Mouse (Mus musculus): Measurements from ENCODE around the gene Grb2.

Grb2 gene

GRCm38 (mm10) chr11:115708209-115708876 lies at the start of gene Grb2:
Gene Grb2, minus strand, starts transcription at chr11:115708597.
- peak; percentile 95 for DNase-seq (ENCODE audit: low spot score)

GRCm38 (mm10) chr11:115753485-115753884 lies 45.1 kb upstream of the Grb2 start:
- DNase-seq (ENCODE audit: low spot score): no peak

DNA sequence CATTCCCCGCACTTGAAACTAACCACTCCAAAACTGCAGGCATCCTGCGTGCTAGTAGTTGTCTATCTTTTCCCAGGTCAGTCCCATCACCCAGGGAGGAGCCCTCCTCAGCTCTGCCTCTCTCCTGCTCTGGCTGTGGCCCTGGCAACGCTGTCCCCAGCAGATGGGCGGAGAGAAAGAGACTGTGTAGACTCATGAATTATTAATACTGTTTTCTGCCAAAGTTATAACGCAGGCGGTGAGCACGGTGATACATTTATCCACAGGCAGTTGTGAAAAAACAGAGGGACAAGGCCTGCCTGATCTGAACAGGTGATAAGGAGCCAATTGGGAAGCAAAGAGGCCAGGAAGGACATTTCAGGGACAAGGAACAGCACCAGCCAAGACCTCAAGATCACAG lies 44.3 kb upstream of the Grb2 start:
- DNase-seq (ENCODE audit: low spot score): no peak

DNA sequence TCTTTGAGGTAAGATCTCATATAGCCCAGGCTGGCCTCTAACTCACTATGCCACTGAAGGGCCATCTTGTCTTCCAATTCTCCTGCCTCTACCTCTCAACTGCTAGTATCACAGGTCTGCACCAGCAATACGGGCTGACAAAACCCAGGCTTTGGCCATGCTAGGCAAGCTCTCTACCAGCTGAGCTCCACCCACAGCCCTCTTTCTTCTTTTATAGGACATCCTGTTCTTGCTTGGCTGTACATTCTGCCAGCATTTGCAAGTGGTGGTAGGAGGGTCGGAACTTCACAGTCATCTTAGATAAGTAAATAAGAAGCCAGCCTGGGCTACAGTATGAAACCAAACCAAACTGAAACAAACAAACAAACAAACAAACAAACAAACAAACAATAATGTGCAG lies 43.3 kb upstream of the Grb2 start:
- no peak for DNase-seq (ENCODE audit: low spot score)

DNA sequence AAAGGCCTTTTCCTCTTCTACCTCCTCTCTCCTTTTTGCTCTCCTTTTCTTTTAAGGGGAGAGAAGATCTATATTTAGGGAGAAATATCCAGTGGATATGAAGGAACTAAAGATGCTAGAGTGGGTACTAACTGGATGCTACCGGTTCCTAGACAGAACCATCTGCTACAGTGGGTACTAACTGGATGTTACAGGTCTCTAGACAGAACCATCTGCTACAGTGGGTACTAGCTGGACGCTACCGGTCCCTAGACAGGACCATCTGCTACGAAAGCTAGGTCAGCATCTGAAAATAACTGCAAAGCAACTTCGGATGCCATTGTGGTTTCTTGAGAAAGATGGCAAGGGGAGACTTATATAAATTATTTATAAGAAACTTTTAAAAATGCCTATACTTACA lies 41.4 kb upstream of the Grb2 start:
- DNase-seq (ENCODE audit: low spot score): no peak

DNA sequence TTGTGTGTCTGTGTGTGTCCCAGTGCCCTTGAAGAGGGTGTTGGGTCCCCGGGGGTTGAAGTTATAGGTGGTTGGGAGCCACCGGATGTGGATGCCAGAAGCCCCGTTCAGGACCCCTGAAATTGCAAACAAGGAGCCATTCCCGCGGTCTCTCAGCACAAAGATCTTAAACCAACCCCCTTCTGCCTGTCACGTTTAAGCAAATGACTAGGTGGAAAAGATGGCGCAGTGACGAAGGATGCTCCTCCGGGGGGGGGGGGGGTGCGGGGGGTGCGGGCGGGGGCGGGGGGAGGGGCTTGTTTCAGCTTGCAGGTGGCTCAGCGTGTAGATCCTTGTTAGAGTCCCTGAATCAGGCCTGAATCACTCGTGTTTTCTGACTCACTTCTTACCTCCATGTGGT lies 39.0 kb upstream of the Grb2 start:
- DNase-seq (ENCODE audit: low spot score): no peak

- DNase-seq (ENCODE audit: low spot score): no peak
Observed at GRCm38 (mm10) chr11:115746762-115747161, 38.4 kb upstream of the Grb2 start.

DNA sequence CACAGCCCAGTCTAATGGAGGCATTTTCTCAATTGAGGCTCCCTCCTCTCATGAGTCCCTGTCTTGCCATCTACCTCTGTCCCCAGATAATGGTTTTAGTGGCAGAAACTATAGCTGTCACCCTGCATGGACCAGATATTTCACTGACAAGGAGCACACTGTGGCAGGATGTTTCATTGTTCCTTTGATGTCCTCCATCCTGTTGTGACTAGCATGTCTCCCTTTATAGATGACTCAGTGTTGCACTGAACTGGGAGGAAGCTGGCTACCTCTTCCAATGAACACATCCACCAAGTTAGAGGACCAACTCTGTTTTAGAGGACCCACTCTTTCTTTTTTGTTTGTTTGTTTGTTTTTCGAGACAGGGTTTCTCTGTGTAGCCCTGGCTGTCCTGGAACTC lies 37.7 kb upstream of the Grb2 start:
- DNase-seq (ENCODE audit: low spot score): no peak

DNA sequence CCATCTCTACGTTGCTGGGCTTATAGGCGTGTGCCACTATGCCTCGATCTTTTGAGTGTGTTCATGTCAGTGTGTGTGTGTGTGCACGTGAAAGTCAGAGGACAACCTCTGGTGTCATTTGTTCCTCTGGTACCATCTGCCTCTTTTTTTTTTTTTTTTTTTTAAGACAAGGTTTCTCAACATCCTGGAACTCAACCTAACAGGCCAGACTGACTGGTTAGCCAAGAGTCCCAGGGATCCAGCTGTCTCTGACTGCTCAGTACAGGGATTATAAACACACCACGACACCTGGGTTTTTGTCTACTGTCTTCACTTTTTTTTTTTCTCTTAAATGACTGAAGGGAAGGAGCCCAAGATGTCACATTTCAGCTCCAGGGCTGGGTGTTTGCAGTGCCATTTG lies 36.0 kb upstream of the Grb2 start:
- DNase-seq (ENCODE audit: low spot score): no peak

DNA sequence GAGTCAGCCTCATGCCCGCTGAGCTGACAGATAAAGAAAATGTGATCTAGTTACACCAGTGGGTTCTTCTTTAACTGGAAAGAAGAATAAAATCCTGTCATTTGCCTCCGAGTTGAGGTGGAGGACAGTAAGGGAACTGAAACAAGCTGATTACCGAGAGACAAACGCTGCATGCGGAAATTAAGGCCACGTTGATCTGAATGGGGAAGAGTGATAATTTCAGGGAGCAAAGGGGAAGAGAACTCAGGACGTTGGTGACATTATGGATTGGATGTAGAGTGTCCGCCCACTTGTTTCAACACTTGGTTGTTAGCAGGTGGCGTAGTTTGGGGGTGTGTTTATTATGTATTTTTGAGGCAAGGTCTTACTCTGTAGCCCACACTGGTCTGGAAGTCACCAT lies 34.5 kb upstream of the Grb2 start:
- DNase-seq (ENCODE audit: low spot score): no peak

- DNase-seq (ENCODE audit: low spot score): no peak
Observed at GRCm38 (mm10) chr11:115741070-115741469, 32.7 kb upstream of the Grb2 start.

DNA sequence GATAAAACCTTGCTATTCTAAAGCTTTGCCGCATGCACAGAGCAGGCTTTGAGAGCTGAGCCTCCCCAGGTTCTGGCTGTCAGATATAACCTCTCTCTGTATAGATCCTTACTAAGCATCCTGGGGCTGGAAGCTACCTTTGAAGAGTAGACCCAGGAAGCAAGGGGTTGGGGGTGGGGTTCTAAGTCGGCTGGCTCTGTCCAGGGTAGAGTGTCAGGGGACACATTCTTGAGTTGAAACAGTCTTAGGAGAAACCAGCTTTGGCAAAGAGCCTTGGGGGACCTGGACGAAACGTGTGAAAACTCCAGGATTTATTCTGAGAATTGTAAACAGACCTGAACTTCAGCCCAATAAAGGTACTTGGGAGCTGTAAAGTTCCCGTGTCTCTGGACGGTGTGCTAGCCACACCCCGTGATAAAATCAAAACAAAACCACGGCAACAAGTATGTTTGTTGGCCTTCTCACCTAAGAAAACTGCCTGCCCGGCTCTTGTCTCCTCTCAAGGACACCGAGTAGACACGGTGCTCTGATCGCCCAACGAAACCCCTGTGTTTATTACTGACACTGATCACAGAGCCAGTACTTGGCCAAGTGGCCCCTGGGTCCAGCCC lies 30.0 kb upstream of the Grb2 start:
- DNase-seq (ENCODE audit: low spot score): no peak

- no peak for DNase-seq (ENCODE audit: low spot score)
Observed at GRCm38 (mm10) chr11:115737608-115738208, 29.3 kb upstream of the Grb2 start.

- no peak for DNase-seq (ENCODE audit: low spot score)
Observed at GRCm38 (mm10) chr11:115734041-115734686, 25.8 kb upstream of the Grb2 start.

GRCm38 (mm10) chr11:115723231-115723630 lies 14.8 kb upstream of the Grb2 start:
- DNase-seq (ENCODE audit: low spot score): no peak

- DNase-seq (ENCODE audit: low spot score): peak; percentile 77
Observed at GRCm38 (mm10) chr11:115722638-115723037, 14.2 kb upstream of the Grb2 start.

GRCm38 (mm10) chr11:115717660-115718390 lies 9.4 kb upstream of the Grb2 start:
- DNase-seq (ENCODE audit: low spot score): peak; percentile 57

GRCm38 (mm10) chr11:115716410-115717338 lies 8.3 kb upstream of the Grb2 start:
- DNase-seq (ENCODE audit: low spot score): no peak

GRCm38 (mm10) chr11:115714491-115714890 lies 6.1 kb upstream of the Grb2 start:
- peak; percentile 69 for DNase-seq (ENCODE audit: low spot score)

- DNase-seq (ENCODE audit: low spot score): no peak
Observed at GRCm38 (mm10) chr11:115713447-115713846, 5.0 kb upstream of the Grb2 start.

DNA sequence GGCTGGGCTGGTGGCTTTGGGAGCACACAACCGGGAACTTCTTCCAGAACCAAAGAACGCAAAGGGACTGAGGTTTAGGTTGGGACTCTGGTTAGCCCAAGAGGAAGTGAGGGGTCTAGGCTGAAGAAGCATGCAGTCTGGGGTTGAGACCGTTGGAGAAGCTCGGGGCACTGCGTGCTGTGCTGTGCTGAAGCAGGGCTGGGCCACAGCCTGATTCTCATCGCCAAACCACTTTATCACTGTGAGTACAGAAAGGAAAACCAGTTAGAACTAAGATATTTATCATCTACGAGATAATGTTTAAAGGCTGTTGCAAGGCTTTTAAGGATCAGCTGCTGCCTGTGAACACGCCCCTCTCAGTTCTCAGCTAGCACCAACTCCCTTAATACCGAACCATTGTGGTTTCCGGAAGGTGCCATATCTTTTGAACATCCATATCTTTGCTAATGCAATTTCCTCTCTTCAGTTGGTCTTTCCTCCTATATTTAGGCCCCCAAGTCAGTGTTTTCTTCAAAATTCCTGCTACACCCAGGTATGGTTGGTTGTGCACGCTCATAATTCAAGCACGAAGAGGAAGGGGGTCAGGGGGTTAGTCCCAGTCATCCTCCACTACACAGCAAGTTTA lies 4.4 kb upstream of the Grb2 start:
- DNase-seq (ENCODE audit: low spot score): no peak

Measured in c-Kit-positive CD71-positive TER-119-positive erythroid progenitor cells, embryonic 14.5 days (primary cell).